Mouse (Mus musculus) neural tube, embryonic 13.5 days (tissue): ENCODE measurements at regions not wholly inside any gene's neighbourhood (a gene's known extent, or its start where the extent isn't known, plus 50 kb on each side); places are given as distances from the start of the nearest gene placed in this dataset.

Source experiments
- ATAC-seq: fragments of 200-750 bp; cut with Nextera tagmentation; 2 replicates; pipeline ENCODE4 v1.8.0; 2017; ENCODE audit warnings: low read depth, mild to moderate bottlenecking, moderate TSS enrichment, moderate library complexity
- H3K27ac ChIP-seq: fragments of 300-500 bp; sonication (generic); replicated peaks from 2 replicates; pipeline ENCODE4 v1.5.1; 2015; ENCODE audit warnings: moderate library complexity, mild to moderate bottlenecking, inconsistent platforms
- H3K27me3 ChIP-seq: fragments of 300-500 bp; sonication (generic); 2 replicates; pipeline ENCODE4 v1.6.1; 2015; ENCODE audit warnings: mild to moderate bottlenecking, inconsistent platforms
- H3K36me3 ChIP-seq: fragments of 300-500 bp; sonication (generic); 2 replicates; pipeline ENCODE4 v1.6.1; 2015; ENCODE audit warnings: mild to moderate bottlenecking, inconsistent platforms
- H3K4me1 ChIP-seq: fragments of 300-500 bp; sonication (generic); replicated peaks from 2 replicates; pipeline ENCODE4 v1.6.1; 2015; ENCODE audit warnings: inconsistent platforms
- H3K4me2 ChIP-seq: fragments of 300-500 bp; sonication (generic); 2 replicates; pipeline ENCODE4 v1.6.1; 2015; ENCODE audit warnings: inconsistent platforms, mild to moderate bottlenecking, moderate library complexity
- H3K4me3 ChIP-seq: fragments of 300-500 bp; sonication (generic); 2 replicates; pipeline ENCODE4 v1.5.1; 2015; ENCODE audit warnings: mild to moderate bottlenecking, inconsistent platforms
- H3K9ac ChIP-seq: fragments of 300-500 bp; sonication (generic); 2 replicates; pipeline ENCODE4 v1.6.1; 2015; ENCODE audit warnings: moderate library complexity, mild to moderate bottlenecking, inconsistent platforms
- H3K9me3 ChIP-seq: fragments of 300-500 bp; sonication (generic); 2 replicates; pipeline ENCODE4 v1.6.1; 2016; ENCODE audit warnings: inconsistent platforms
- WGBS: fragments of 180-500 bp; shearing (Covaris S2); methylation state at CpG from one replicate; pipeline ENCODE4 v1.1.7; 2015; 5-methylcytosine and 5-hydroxymethylcytosine counted together

DNA sequence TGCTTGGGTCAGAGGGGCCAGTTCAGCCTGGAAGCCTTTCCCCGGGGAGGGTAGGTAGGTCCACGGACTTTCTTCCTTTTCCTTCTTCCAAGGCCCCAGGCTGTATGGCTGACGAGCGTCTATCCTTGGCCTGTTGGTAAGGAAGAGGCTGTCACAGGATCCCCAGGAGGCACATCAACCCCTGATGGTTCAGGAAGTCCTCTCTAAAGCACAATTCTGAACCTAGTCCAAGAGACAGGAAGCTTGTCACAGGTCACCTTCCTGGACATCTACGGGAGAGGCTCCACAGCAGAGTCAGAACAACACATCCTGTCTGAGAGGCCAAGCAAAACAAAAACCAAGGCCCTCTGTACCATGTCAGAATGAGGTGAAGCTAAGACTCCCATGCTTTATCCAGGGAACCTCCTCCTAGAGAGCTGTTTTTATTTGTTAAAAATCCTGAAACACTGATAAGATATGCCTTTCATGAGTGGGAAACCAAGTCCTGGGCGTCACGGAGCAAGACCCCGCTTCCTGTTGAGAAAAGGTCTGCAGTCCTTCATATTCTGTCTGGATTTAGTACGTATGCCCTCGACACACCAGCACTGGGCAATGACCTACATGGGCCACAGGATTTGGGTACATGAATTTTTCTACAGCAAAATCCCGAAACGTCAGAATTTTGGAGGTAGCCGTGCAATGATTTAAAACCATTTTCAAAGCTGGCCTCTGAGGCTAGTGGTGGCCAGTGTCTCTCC is 52.0 kb upstream of the Snrk start:
- H3K9ac ChIP-seq, result no peak overlapping the region
- H3K4me2 ChIP-seq, result no peak overlapping the region
- H3K4me3 ChIP-seq, result no peak overlapping the region
- 80% methylated on average over 13 of the region's 13 CpGs for WGBS
- H3K4me1 ChIP-seq, result no peaks in the 10 kb centered on the region
- no peaks in the 10 kb centered on the region for H3K27me3 ChIP-seq
- no peaks in the 10 kb centered on the region for H3K9me3 ChIP-seq
- H3K27ac ChIP-seq, result no peak overlapping the region
- no peaks in the 10 kb centered on the region for H3K36me3 ChIP-seq
- ATAC-seq, result no peak

DNA sequence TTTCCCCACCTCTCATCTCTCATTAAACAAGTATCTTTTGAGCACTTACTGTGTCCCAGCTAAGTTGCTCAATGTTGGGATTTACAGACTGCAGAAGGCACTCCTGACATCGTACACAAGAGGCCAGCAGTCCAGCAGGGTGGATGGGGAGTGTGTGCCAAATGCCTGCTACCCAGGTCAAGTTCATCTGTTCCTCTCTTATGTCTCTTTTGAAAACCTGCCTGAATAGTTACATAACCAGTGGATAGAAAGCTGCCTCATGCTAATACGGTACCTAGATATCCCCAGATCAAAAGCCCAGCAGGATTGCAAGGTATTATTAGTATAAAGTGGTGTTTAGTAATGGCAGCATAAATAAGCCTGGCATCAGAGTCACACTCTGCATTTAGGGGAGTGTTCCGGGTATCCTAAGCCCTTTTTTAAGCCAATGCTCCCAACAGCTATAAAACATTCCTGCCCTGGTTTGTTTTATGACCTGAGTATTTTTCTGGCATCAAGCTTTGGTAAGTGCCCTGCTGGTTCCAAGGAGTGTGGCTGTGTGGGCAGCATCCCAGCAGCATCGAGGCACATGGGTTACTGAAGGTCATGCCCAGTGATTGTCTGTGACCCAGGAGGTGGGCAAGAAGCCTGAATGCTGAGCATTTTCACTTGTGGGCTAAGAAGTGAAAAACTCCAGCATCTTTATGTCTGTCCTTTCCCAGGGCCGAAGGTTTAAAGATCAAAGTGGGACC is 59.1 kb upstream of the Pomgnt2 start:
- Histone ChIP-seq H3K4me1 (peaks cover 8% of the 10 kb centered on the region; the same call in 1 of the 2 replicates), H3K9ac (no peak overlapping the region), H3K9me3 (no peaks in the 10 kb centered on the region), H3K27ac (no peak overlapping the region), H3K4me2 (no peak overlapping the region), H3K27me3 (no peaks in the 10 kb centered on the region), H3K36me3 (no peaks in the 10 kb centered on the region), H3K4me3 (no peak overlapping the region)
- no peak for ATAC-seq
- 70% methylated on average over 5 of the region's 5 CpGs for WGBS

DNA sequence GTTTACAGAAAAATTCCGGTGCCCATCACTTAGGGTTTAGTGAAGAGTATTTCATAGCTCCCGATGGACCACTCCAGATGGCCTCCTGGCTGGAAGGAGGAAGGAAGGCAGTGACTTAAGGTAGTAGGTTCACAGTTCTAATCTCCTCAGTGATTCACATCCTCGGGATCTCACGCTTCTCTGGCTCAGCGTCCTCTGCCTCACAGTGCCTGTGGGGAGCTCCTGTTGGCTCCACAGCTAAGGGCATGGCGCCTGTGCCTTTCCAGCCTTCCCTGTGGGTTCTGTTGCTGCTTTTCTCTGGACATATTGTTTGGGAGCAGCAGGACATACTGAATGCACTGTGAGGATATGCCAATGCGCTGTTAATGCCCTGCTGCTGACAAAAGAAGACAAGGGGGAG is 54.8 kb upstream of the Pomgnt2 start:
- Histone ChIP-seq H3K36me3 (no peaks in the 10 kb centered on the region), H3K4me2 (no peak overlapping the region), H3K4me3 (no peak overlapping the region), H3K9me3 (no peaks in the 10 kb centered on the region), H3K27ac (peak overlapping the region; percentile 18; the same call in 1 of the 2 replicates), H3K4me1 (peaks cover 8% of the 10 kb centered on the region; the same call in 1 of the 2 replicates), H3K9ac (0 out of 2 replicates have a peak overlapping the region, but pooled peaks have one; percentile 8), H3K27me3 (no peaks in the 10 kb centered on the region)
- no peak for ATAC-seq
- WGBS, result 53% methylated on average over 7 of the region's 7 CpGs

DNA sequence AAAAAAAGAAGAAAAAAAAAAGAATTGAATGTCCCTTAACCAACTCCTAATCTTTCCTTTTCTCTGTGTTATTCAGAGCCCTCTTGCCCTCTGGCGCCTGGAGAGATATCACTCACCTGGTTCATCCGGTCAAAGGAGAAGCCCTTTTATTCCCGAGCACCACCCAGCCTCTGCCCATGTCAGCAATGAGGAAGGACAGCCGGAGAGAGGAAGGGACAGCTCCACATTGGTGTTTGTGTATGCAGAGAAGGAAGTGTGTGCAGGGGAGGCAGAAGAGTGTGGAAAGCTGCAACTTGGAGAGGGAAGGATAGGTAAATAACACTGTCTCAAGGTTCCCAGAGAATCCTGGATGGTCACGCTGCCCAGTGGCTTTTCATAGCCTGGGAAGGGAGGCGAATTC is 54.2 kb upstream of the Pomgnt2 start:
- peaks cover 8% of the 10 kb centered on the region; the same call in 1 of the 2 replicates for H3K4me1 ChIP-seq
- H3K4me3 ChIP-seq, result no peak overlapping the region
- H3K9ac ChIP-seq, result no peak overlapping the region
- no peak overlapping the region for H3K4me2 ChIP-seq
- 68% methylated on average over 6 of the region's 6 CpGs for WGBS
- no peaks in the 10 kb centered on the region for H3K27me3 ChIP-seq
- no peaks in the 10 kb centered on the region for H3K36me3 ChIP-seq
- no peak for ATAC-seq
- no peaks in the 10 kb centered on the region for H3K9me3 ChIP-seq
- H3K27ac ChIP-seq, result no peak overlapping the region

DNA sequence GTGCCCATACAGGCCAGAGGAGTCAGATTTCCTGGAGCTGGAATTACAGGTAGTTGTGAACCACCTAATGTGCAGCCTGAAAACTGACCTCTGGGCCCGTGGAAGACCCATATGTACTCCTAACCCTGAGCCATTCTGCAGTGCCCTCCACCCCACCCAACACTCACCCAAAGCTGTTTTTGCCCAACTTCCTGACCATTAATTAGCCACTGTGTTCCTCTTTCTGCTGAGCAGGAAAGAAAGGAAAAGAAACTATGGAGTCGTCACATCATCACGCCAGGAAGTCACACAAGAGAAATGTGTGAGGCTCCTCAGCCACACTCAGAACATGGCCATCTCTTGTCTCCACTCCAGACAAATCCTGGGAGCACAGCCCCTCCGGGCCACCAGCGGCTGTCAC is 52.1 kb upstream of the Pomgnt2 start:
- H3K9me3 ChIP-seq, result no peaks in the 10 kb centered on the region
- no peak overlapping the region for H3K4me3 ChIP-seq
- H3K9ac ChIP-seq, result no peak overlapping the region
- H3K36me3 ChIP-seq, result no peaks in the 10 kb centered on the region
- WGBS, result 72% methylated on average over 5 of the region's 5 CpGs
- H3K4me2 ChIP-seq, result no peak overlapping the region
- ATAC-seq, result no peak
- H3K4me1 ChIP-seq, result peaks cover 8% of the 10 kb centered on the region; the same call in 1 of the 2 replicates
- H3K27me3 ChIP-seq, result no peaks in the 10 kb centered on the region
- no peak overlapping the region for H3K27ac ChIP-seq

DNA sequence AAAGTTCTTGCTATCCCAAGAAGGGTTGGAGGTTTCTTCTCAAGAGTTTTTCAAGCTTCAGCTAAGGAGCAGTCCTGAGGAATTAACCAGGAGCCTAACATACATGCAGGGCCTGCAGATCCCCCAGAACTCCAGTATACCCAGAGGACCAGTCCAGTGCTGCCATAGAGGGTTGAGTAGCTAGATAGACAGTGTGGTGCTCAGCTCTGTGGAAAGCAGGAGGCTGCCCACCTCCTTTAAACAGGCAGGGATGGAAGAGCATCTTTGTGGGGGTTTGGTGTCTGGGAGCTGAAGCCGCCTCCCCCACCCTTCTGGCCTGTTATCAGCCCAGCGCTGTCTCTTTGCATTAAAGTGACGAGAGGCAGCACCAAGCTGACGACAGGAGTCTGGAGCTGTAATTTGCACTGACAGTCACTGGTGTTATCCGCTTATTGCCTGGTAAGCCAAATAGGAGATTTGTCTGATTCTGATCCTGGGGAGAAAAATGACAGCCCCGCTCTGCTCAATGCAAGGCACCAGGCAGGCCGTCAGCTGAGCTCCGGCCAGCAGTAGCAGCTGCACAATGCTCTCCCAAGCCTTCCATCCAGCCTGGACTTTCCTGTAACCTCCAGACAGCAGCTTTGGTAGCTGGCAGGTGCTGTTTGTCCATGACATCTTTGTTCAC is 51.2 kb upstream of the Pomgnt2 start:
- no peak overlapping the region for H3K27ac ChIP-seq
- H3K4me1 ChIP-seq, result peaks cover 8% of the 10 kb centered on the region; the same call in 1 of the 2 replicates
- 72% methylated on average over 8 of the region's 8 CpGs for WGBS
- 0 out of 2 replicates have a peak overlapping the region, but pooled peaks have one; percentile 17 for H3K9ac ChIP-seq
- no peak for ATAC-seq
- H3K4me2 ChIP-seq, result no peak overlapping the region
- H3K4me3 ChIP-seq, result no peak overlapping the region
- no peaks in the 10 kb centered on the region for H3K9me3 ChIP-seq
- H3K36me3 ChIP-seq, result no peaks in the 10 kb centered on the region
- no peaks in the 10 kb centered on the region for H3K27me3 ChIP-seq
